Mouse (Mus musculus) hindbrain, embryonic 10.5 days (tissue): ENCODE measurements at regions not wholly inside any gene's neighbourhood (a gene's known extent, or its start where the extent isn't known, plus 50 kb on each side); places are given as distances from the start of the nearest gene placed in this dataset.
A peak's percentile ranks its signal among the peaks of the same experiment; 100 is the strongest.

ENCODE experiments used
- DNase-seq: peaks from one replicate; pipeline ENCODE4 v3.0.0-alpha.2; 2017; ENCODE audit warnings: low spot score
- H3K27ac ChIP-seq: fragments of 300-500 bp; sonication (generic); 2 replicates; pipeline ENCODE4 v1.5.1; 2016; ENCODE audit warnings: mild to moderate bottlenecking, moderate library complexity
- H3K27me3 ChIP-seq: fragments of 300-500 bp; sonication (generic); 2 replicates; pipeline ENCODE4 v1.6.1; 2016; ENCODE audit warnings: mild to moderate bottlenecking; ENCODE audit not compliant: poor library complexity, insufficient read depth, severe bottlenecking
- H3K36me3 ChIP-seq: fragments of 300-500 bp; sonication (generic); 2 replicates; pipeline ENCODE4 v1.6.1; 2016; ENCODE audit warnings: mild to moderate bottlenecking, moderate library complexity
- H3K4me1 ChIP-seq: fragments of 300-500 bp; sonication (generic); replicated peaks from 2 replicates; pipeline ENCODE4 v1.6.1; 2016; ENCODE audit warnings: mild to moderate bottlenecking
- H3K4me3 ChIP-seq: fragments of 300-500 bp; sonication (generic); 2 replicates; pipeline ENCODE4 v1.5.1; 2016; ENCODE audit warnings: mild to moderate bottlenecking, moderate library complexity
- H3K9me3 ChIP-seq: fragments of 300-500 bp; sonication (generic); 2 replicates; pipeline ENCODE4 v1.6.1; 2016; ENCODE audit warnings: mild to moderate bottlenecking, moderate library complexity
- WGBS: fragments of 180-500 bp; shearing (Covaris S2); methylation state at CpG from one replicate; pipeline ENCODE4 v1.1.7; 2016; 5-methylcytosine and 5-hydroxymethylcytosine counted together

- DNase-seq, result no peak
Observed at GRCm38 (mm10) chr11:18749265-18750079, 269.3 kb downstream of the Meis1 start.

GRCm38 (mm10) chr11:18747871-18748461 is 270.8 kb downstream of the Meis1 start:
- peaks cover 70% of the 10 kb centered on the region for H3K4me1 ChIP-seq
- H3K27ac ChIP-seq, result peak overlapping the region; percentile 74
- H3K4me3 ChIP-seq, result no peak overlapping the region
- 8% methylated on average over 7 of the region's 7 CpGs for WGBS
- peak; percentile 48 for DNase-seq
- H3K36me3 ChIP-seq, result no peaks in the 10 kb centered on the region
- H3K9me3 ChIP-seq, result no peaks in the 10 kb centered on the region
- H3K27me3 ChIP-seq, result peaks cover 3% of the 10 kb centered on the region; the same call in 1 of the 2 replicates

More at GRCm38 (mm10) chr11:18749265-18750079, 269.3 kb downstream of the Meis1 start:
- no peaks in the 10 kb centered on the region for H3K9me3 ChIP-seq
- peak overlapping the region; percentile 68 for H3K27ac ChIP-seq
- WGBS, result 37% methylated on average over 9 of the region's 9 CpGs
- no peaks in the 10 kb centered on the region for H3K36me3 ChIP-seq
- H3K27me3 ChIP-seq, result peaks cover 3% of the 10 kb centered on the region; the same call in 1 of the 2 replicates
- peaks cover 79% of the 10 kb centered on the region for H3K4me1 ChIP-seq
- H3K4me3 ChIP-seq, result no peak overlapping the region

GRCm38 (mm10) chr11:18747361-18747760 is 271.4 kb downstream of the Meis1 start:
- Histone ChIP-seq H3K9me3 (no peaks in the 10 kb centered on the region), H3K4me1 (peaks cover 66% of the 10 kb centered on the region), H3K27ac (peak overlapping the region; percentile 74), H3K4me3 (no peak overlapping the region), H3K36me3 (no peaks in the 10 kb centered on the region), H3K27me3 (no peaks in the 10 kb centered on the region)
- 57% methylated on average over 9 of the region's 9 CpGs for WGBS
- no peak for DNase-seq

DNA sequence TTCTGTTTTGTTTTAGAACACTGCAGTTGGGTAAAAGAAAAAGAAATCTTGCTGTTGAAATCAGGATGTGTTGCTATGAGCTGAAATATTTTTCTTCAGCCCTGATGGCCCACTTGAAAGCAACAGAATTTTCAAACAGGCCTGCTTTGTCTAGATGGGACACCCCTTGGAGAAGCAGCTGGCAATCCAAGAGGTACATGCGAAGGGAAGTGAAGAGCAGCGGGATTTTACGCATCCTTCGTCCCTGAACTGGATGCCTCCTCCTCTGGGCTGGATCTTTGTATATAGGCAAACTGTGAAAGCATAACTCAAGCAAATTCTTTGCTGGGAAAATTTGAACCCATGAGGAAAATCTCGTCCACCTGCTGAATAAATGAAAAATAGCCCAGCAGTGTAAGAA is 272.3 kb downstream of the Meis1 start:
- 31% methylated on average over 5 of the region's 5 CpGs for WGBS
- Histone ChIP-seq H3K27ac (0 out of 2 replicates have a peak overlapping the region, but pooled peaks have one; percentile 40), H3K27me3 (no peaks in the 10 kb centered on the region), H3K4me1 (peaks cover 58% of the 10 kb centered on the region), H3K9me3 (0 out of 2 replicates have a peak, but pooled peaks cover 4% of the 10 kb centered on the region), H3K4me3 (no peak overlapping the region), H3K36me3 (no peaks in the 10 kb centered on the region)
- no peak for DNase-seq

DNA sequence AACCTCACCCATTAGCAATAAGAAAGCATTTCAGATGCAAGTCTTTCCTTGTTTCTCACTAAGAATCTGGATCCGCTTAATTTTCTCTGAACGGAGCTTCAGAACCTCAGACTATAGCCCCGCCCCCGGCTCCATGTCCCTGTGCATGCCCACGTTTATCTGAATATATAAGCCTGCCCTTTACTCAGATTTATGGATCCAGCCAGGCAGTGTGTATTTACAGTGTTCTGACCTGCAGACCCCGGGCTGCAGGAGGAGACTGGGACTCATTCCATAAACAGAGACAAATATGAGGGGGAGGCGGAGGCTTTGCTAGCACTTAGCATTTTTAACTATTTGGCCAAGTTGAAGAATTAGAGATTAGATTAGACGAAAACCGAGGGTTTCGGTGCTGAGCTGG is 272.9 kb downstream of the Meis1 start:
- Histone ChIP-seq H3K4me3 (no peak overlapping the region), H3K27ac (no peak overlapping the region), H3K27me3 (no peaks in the 10 kb centered on the region), H3K9me3 (0 out of 2 replicates have a peak, but pooled peaks cover 4% of the 10 kb centered on the region), H3K4me1 (peaks cover 52% of the 10 kb centered on the region), H3K36me3 (no peaks in the 10 kb centered on the region)
- WGBS, result 66% methylated on average over 10 of the region's 10 CpGs
- no peak for DNase-seq

DNA sequence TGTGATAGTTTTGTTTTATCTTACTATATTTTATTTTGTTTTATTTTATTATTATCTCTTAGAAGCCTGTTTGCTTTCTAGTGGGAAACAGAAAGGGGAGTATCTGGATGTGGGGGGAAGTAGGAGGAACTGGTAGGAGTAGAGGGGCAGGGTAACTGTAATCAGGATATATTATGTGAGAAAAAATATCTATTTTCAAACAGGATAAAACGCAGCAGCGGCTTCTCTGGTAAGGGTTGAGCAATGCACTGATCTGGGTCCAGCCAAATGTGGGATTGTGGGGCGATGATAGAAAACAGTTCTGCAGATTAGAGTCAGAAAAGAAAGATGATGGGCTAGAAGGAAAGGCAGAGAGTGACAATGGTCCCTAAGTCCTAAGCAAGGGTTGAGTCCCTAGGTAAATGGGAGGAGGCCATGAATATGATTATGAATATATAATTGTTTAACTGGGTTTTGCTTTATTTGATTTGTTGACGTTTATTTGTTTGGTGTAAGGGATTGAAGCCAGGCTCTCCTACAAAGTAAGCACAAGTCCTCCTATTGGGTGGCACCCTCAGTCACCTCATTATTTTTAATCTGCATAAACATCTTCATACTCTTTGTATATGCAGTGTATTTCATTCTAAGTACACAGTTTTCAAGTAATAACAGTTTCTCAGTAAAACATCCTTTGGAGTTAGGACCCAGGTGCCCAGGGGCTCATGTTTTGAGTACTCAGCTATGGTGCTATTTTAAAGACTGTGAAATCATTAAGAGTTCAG is 283.7 kb downstream of the Meis1 start:
- 93% methylated on average over 4 of the region's 4 CpGs for WGBS
- DNase-seq, result no peak
- Histone ChIP-seq H3K4me1 (no peaks in the 10 kb centered on the region), H3K4me3 (no peak overlapping the region), H3K9me3 (no peaks in the 10 kb centered on the region), H3K36me3 (no peaks in the 10 kb centered on the region), H3K27me3 (no peaks in the 10 kb centered on the region), H3K27ac (no peak overlapping the region)

DNA sequence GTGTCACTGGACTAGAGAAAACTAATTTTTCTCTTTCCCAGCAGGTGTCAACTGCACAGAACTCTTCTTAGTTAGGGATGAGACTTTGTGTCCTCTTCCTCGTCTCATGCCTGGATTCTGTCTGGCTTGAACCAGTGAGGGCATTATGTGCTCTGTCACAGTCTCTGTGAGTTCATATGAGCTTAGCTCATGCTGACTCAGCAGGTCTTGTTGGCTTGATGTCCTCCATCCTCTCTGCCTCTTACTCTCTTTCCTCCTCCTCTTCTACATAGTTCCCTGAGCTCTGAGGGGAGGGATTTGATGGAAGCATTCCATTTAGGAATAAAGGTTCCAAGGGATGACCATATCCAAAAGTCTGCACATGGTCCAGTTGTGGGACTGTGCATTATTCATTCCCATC is 284.7 kb downstream of the Meis1 start:
- no peak overlapping the region for H3K4me3 ChIP-seq
- H3K9me3 ChIP-seq, result no peaks in the 10 kb centered on the region
- H3K27ac ChIP-seq, result no peak overlapping the region
- H3K27me3 ChIP-seq, result no peaks in the 10 kb centered on the region
- no peaks in the 10 kb centered on the region for H3K4me1 ChIP-seq
- DNase-seq, result no peak
- H3K36me3 ChIP-seq, result no peaks in the 10 kb centered on the region
- 66% methylated on average over 1 of the region's 1 CpGs for WGBS

GRCm38 (mm10) chr11:18729742-18730141 is 289.0 kb downstream of the Meis1 start:
- no peaks in the 10 kb centered on the region for H3K9me3 ChIP-seq
- no peak overlapping the region for H3K4me3 ChIP-seq
- H3K27ac ChIP-seq, result no peak overlapping the region
- no peaks in the 10 kb centered on the region for H3K27me3 ChIP-seq
- H3K36me3 ChIP-seq, result no peaks in the 10 kb centered on the region
- no peak for DNase-seq
- 92% methylated on average over 4 of the region's 4 CpGs for WGBS
- H3K4me1 ChIP-seq, result no peaks in the 10 kb centered on the region

DNA sequence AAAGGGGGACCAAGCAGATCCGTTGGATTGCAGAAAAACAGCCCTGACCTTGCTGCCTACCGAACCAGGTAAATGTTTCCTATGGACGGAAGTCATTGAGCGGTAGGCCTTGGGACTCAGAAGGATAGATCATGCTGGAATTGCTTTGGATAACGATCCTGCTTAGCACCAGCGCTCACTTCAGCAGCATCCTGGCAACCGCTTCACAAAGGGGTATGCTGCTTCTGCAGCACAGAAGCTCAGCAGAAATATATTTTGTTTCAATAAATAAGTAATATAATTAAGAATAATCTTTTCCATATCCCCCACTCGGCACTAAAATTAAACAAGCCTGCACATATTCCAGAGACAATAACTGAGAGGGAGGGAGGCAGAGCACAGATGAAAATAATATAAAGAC is 296.0 kb downstream of the Meis1 start:
- no peak for DNase-seq
- Histone ChIP-seq H3K27me3 (no peaks in the 10 kb centered on the region), H3K36me3 (no peaks in the 10 kb centered on the region), H3K9me3 (no peaks in the 10 kb centered on the region), H3K27ac (no peak overlapping the region), H3K4me3 (no peak overlapping the region), H3K4me1 (no peaks in the 10 kb centered on the region)
- WGBS, result 88% methylated on average over 8 of the region's 8 CpGs

- DNase-seq, result no peak
- H3K27ac ChIP-seq, result no peak overlapping the region
- WGBS, result 63% methylated on average over 1 of the region's 1 CpGs
Observed at GRCm38 (mm10) chr11:18715851-18716126, 303.0 kb downstream of the Meis1 start.

DNA sequence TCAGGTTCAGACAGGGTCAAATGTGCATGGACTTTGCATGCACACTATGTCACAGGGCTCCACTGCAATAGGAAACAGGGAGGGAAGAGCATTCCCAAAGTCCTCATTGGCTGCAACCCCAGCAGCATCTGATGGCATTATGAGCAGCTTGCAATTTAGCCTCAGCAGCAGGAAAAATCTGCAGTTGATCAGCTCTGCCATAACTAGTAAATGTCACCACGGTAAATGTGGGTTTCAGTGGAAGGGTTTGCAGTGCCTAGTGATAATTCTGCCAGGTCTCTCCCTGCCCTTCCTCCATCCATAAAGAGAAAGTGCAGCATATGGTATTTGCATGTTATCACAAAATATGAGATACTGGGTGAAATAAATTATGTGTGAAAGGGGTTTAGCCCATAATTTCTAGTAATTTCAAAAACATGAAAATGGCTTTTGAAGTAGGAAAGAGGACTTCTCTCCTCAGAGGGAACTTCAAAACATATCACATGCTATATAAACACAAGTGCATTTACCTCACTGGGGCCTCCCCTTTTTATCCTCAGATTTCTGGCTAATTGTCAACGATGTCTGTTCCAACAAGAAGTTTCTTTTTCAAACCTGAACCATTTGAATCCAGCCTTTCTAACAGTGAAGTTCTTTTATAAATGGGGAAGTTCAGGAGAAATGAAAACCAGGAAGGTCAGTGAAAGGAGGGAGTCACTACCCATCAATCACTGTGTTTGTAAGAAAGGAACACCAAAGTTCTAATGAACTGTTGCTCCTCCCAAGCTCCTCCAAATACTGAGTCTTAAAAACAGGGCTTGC is 303.5 kb downstream of the Meis1 start:
- 67% methylated on average over 2 of the region's 2 CpGs for WGBS
- no peak for DNase-seq
- no peaks in the 10 kb centered on the region; the same call in 1 of the 2 replicates for H3K4me1 ChIP-seq
- H3K36me3 ChIP-seq, result no peaks in the 10 kb centered on the region
- no peak overlapping the region for H3K4me3 ChIP-seq
- H3K9me3 ChIP-seq, result no peaks in the 10 kb centered on the region
- H3K27me3 ChIP-seq, result no peaks in the 10 kb centered on the region
- no peak overlapping the region for H3K27ac ChIP-seq

More at GRCm38 (mm10) chr11:18715851-18716126, 303.0 kb downstream of the Meis1 start:
- Histone ChIP-seq H3K36me3 (no peaks in the 10 kb centered on the region), H3K27me3 (no peaks in the 10 kb centered on the region), H3K9me3 (no peaks in the 10 kb centered on the region), H3K4me1 (no peaks in the 10 kb centered on the region; the same call in 1 of the 2 replicates), H3K4me3 (no peak overlapping the region)

GRCm38 (mm10) chr11:18714400-18714799 is 304.4 kb downstream of the Meis1 start:
- no peak for DNase-seq
- Histone ChIP-seq H3K36me3 (no peaks in the 10 kb centered on the region), H3K27ac (no peak overlapping the region), H3K27me3 (no peaks in the 10 kb centered on the region), H3K4me3 (no peak overlapping the region), H3K4me1 (no peaks in the 10 kb centered on the region; the same call in 1 of the 2 replicates), H3K9me3 (no peaks in the 10 kb centered on the region)
- 80% methylated on average over 5 of the region's 5 CpGs for WGBS
